Mouse (Mus musculus): ENCODE measurements around the gene Ints13. TPM values are rescaled to one million over a fixed set of nuclear protein-coding genes. Genes with fewer than 3 reads are reported as not detected.

Gene Ints13
- 79.6 TPM for polyA plus RNA-seq (2017; shearing (Covaris generic))

DNA sequence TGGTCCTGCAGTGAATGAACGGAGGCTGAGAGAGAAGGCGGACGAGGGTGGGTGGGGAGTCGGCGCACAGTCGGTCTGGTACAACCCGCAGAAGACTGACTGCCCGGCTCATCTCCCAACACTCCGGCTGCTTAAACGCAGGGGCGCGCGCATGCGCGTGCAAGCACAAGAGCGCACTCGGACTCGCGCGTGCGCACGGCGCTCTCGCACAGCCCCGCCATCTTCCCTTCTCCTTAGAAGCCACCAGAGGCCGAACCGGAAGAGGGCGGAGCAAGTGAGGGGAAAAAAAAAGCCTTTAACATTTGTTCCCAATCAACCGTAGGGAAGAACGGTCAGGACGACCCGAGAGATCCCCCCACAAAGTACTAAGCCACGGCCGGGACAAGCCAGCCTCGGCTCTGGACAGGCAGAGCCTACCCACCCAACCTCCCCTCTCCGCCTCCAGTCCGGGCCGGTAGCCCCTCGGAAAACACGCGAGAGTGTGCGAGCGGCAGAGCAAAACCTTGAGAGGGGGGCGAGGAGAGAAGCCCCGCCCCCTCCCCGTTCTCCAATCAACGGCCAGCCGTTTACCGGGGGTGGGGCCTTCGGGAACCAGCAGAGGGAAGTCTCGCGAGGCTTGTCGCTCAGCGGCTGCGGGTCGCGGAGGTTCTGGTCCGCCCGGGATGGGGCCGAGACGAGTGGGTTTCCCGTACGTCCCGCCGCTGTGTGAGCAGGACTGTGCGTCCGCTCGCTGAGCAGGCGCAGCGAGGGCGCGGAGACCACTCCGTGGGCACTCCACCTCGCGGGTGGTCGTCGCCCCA, at the start of gene Ints13:
Gene Ints13, minus strand, starts transcription at position 526 of the 800 bp plus-strand sequence.

DNA sequence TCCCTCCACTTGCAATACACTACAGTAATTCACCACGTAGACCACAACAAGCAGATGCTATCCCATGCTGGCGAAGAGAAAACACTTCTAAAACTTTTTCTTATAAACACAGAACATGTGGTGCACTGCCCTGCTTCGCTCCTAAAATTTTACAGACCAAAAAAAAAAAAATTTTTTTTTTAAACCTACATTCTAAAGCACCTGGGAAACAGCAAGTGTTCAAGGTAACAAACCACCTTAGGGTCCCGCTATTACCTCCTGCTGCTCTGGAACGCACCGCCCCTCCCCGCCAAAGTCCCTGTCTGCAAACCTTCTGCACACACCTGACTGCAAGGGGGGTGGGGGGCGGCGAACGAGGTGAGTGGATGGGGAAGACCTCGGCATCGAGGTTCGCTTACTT, 732 bp downstream of the Ints13 start, which contains the start of gene Fgfr1op2:
Gene Fgfr1op2, plus strand, starts transcription at position 301 of the 400 bp plus-strand sequence.

DNA sequence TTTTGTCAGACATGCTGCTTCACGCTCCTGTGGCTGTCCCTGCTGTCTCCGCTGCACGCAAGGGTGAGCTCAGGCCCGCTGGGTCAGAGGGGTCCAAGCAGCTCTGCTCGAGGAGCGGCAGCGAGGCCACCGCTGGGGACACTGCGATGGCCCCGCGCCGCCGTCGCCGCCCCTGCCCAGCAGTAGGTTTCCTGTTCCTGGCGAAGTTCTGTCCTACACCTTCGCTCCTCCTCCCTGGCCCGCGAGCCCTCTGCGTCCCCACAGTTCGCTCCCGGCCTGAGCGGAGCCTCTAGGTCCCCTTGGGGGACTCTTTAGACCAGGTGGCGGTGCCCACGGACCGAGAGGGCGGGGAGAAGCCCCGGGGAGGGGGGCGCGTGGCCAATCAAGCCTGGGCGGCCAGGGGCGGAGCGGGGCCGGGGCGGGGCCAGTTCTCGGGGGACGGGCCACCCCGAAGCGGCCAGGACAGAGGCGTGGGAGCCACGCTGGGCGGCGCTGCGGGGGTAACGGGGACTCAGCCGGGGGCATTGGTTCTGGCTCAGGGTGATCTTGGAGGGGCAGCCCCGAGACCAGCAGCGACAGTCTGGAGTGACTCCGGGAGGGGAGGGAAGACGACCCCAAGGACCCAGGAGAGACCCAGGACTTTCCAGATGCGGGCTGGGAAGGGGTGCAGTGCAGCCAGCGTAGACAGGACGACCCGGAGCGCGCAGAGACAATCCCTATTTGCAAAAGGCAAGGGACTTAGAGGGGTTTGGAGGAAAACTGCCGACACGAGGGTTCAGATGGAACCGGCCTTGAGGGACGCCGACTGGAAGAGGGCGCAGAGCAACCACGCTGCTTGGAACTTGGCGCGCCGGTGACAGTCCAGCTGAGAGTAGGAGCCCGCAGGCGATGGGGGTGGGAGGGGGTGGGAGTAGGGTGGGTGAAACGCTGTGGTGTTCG, 75.5 kb downstream of the Ints13 start, which contains the start of gene Itpr2:
Gene Itpr2, minus strand, starts transcription at position 358 of the 939 bp plus-strand sequence.

Other genes starting within 250 kb of the Ints13 start
- gene Itpr2, start 75.6 kb downstream of the Ints13 start, polyA plus RNA-seq (2017; shearing (Covaris generic)), result 231 TPM
- 127 TPM for gene Fgfr1op2, start 632 bp downstream of the Ints13 start, polyA plus RNA-seq (2017; shearing (Covaris generic))
- 76.9 TPM for gene Med21, start 64.7 kb upstream of the Ints13 start, polyA plus RNA-seq (2017; shearing (Covaris generic))
- gene Tm7sf3, start 65.0 kb upstream of the Ints13 start, polyA plus RNA-seq (2017; shearing (Covaris generic)), result 18.0 TPM
- 14.4 TPM for gene Stk38l, start 147.2 kb upstream of the Ints13 start, polyA plus RNA-seq (2017; shearing (Covaris generic))
- not detected for gene Arntl2, start 218.2 kb upstream of the Ints13 start, polyA plus RNA-seq (2017; shearing (Covaris generic))

Data from effector memory CD4-positive, alpha-beta T cell, adult 5 months (primary cell).